Mouse (Mus musculus) liver, embryonic 16.5 days (tissue): ENCODE measurements around the gene Tmem247. TPM values are rescaled to one million over a fixed set of nuclear protein-coding genes. Genes with fewer than 3 reads are reported as not detected.

ENCODE experiments used
- ATAC-seq: fragments of 200-750 bp; cut with Nextera tagmentation; 2 replicates; pipeline ENCODE4 v1.8.0; 2017; ENCODE audit warnings: low read depth, mild to moderate bottlenecking, moderate number of reproducible peaks, moderate library complexity
- H3K27ac ChIP-seq: fragments of 300-500 bp; sonication (generic); 2 replicates; pipeline ENCODE4 v1.5.1; 2014; ENCODE audit warnings: mild to moderate bottlenecking, low read length
- H3K27me3 ChIP-seq: fragments of 300-500 bp; sonication (generic); 2 replicates; pipeline ENCODE4 v1.6.1; 2014; ENCODE audit warnings: low read depth, low read length, mixed read lengths; ENCODE audit not compliant: control insufficient read depth, insufficient read depth
- H3K36me3 ChIP-seq: fragments of 300-500 bp; sonication (generic); 2 replicates; pipeline ENCODE4 v1.6.1; 2014; ENCODE audit warnings: mild to moderate bottlenecking; ENCODE audit not compliant: control insufficient read depth, insufficient read depth
- H3K4me1 ChIP-seq: fragments of 300-500 bp; sonication (generic); 2 replicates; pipeline ENCODE4 v1.6.1; 2014; ENCODE audit warnings: low read depth, low read length, mixed read lengths; ENCODE audit not compliant: control insufficient read depth
- H3K4me2 ChIP-seq: fragments of 300-500 bp; sonication (generic); 2 replicates; pipeline ENCODE4 v1.6.1; 2014; ENCODE audit warnings: low read depth, low read length, mixed read lengths
- H3K4me3 ChIP-seq: fragments of 300-500 bp; sonication (generic); 2 replicates; pipeline ENCODE4 v1.5.1; 2014; ENCODE audit warnings: low read depth, mild to moderate bottlenecking, low read length
- H3K9ac ChIP-seq: fragments of 300-500 bp; sonication (generic); 2 replicates; pipeline ENCODE4 v1.6.1; 2014; ENCODE audit warnings: low read depth, low read length
- H3K9me3 ChIP-seq: fragments of 300-500 bp; sonication (generic); replicated peaks from 2 replicates; pipeline ENCODE4 v1.6.1; 2016; ENCODE audit warnings: low read length; ENCODE audit not compliant: control insufficient read depth
- WGBS: fragments of 180-500 bp; shearing (Covaris S2); extraction: QIAGEN DNeasy Blood & Tissue Kit; methylation state at CpG from one replicate; pipeline ENCODE4 v1.1.7; 2014; ENCODE audit not compliant: insufficient replicate concordance; 5-methylcytosine and 5-hydroxymethylcytosine counted together
- polyA plus RNA-seq: library from polyadenylated mRNA; unstranded; fragments of >200 nt; fragmentation: Nextera tagmentation; extraction: Ambion mirVana; gene quantifications from 2 replicates; pipeline ENCODE4 v1.2.1, GENCODE M21; 2015

Gene Tmem247
- not detected in 2 replicates for polyA plus RNA-seq

DNA sequence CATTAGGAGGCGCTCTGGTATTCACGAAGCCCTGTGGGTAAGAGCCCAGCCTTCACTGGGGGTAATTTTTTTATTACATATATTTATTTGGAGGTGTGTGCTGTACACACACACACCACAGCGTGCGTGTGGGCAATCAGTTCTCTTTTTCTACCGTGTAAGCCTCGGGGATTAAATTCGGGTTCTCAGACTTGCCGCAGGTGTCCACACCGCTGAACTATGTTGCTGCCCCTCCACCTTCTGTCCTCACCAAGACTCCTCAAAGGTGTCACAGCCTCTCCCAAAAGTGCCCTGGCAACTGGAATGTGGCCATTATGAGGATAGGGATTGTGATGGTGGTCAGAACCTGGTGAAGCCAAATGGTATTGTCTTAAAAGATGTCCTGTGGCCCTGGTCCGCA lies at the start of gene Tmem247:
Gene Tmem247, plus strand, starts transcription at position 301 of the 400 bp plus-strand sequence.
- H3K4me3 ChIP-seq, result no peak within 1 kb of the TSS
- no peaks in the 10 kb centered on the region for H3K9me3 ChIP-seq
- ATAC-seq, result no peak
- no peak within 1 kb of the TSS for H3K9ac ChIP-seq
- H3K27me3 ChIP-seq, result no peaks in the 10 kb centered on the region
- H3K4me2 ChIP-seq, result no peak within 1 kb of the TSS
- H3K36me3 ChIP-seq, result no peaks in the 10 kb centered on the region
- no peaks in the 10 kb centered on the region for H3K4me1 ChIP-seq
- H3K27ac ChIP-seq, result no peak within 1 kb of the TSS
- 69% methylated on average over 10 of the region's 10 CpGs for WGBS

DNA sequence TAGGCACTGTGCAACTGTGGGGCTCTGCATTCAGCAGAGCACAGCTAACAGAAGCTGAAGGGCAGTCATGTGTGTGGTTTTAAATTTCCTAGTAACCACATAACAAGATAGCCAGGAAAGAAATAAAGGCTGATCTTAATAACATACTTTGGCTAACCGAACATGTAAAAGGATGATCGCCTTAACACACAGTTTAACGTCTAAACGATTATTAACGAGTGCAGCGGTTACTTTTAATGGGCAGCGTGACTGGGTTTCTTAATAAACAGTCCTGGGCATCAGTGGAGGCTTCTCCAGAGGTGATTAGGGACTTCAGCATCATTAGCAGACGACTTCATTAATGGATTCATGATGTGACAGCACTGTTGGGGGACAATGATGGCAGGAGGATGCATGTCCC lies 46.6 kb upstream of the Tmem247 start:
- Histone ChIP-seq H3K4me3 (no peak overlapping the region), H3K27ac (no peak overlapping the region), H3K27me3 (no peaks in the 10 kb centered on the region), H3K4me2 (no peak overlapping the region), H3K36me3 (no peaks in the 10 kb centered on the region), H3K9me3 (no peaks in the 10 kb centered on the region), H3K4me1 (no peaks in the 10 kb centered on the region), H3K9ac (no peak overlapping the region)
- no peak for ATAC-seq
- 72% methylated on average over 8 of the region's 8 CpGs for WGBS

DNA sequence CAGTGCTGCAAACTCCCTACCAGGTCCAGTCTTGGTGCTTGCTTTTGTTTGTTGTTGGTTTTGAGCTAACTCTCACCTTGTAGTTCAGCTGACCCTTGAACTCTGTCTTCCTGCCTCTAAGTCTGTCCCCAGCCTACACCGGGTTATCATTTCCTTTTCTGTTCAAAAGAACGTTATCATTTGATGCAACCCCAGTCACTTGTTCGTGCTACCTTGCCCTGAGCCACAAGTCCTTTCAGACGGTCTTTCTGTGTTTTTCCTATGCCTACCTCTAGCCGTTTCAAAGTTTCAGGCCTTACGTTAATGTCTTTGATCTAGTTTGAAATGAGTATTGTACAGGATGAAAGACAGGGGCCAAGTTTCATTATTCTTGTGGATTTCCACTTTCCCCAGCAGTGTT lies 44.5 kb upstream of the Tmem247 start:
- 30% methylated on average over 6 of the region's 6 CpGs for WGBS
- H3K4me2 ChIP-seq, result no peak overlapping the region
- no peaks in the 10 kb centered on the region for H3K9me3 ChIP-seq
- ATAC-seq, result no peak
- no peaks in the 10 kb centered on the region for H3K4me1 ChIP-seq
- H3K4me3 ChIP-seq, result no peak overlapping the region
- H3K27ac ChIP-seq, result no peak overlapping the region
- no peak overlapping the region for H3K9ac ChIP-seq
- no peaks in the 10 kb centered on the region for H3K36me3 ChIP-seq
- no peaks in the 10 kb centered on the region for H3K27me3 ChIP-seq

DNA sequence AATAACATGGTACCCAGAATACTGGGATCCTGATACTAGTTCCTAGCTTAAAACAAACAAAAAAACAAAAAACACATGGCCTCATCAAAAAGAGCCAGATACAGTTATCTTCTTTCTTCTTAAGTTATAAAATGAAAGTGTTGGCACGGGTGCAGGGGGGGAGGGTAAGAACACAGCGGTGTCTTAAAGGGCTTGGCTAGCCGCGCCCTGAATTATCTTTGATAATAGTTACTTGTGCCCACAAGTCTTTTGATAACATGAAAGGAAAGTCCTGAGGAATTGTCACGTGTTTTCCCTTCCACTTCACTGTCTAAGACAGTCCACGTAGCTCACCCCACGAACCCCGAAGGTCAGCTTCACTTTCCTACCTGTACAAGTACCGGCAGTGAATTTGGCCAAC lies 40.2 kb upstream of the Tmem247 start:
- H3K4me3 ChIP-seq, result no peak overlapping the region
- H3K9me3 ChIP-seq, result no peaks in the 10 kb centered on the region
- H3K27me3 ChIP-seq, result no peaks in the 10 kb centered on the region
- ATAC-seq, result peak; percentile 39; the same call in 1 of the 2 replicates
- H3K4me1 ChIP-seq, result no peaks in the 10 kb centered on the region
- H3K9ac ChIP-seq, result no peak overlapping the region
- H3K27ac ChIP-seq, result no peak overlapping the region
- no peak overlapping the region for H3K4me2 ChIP-seq
- no peaks in the 10 kb centered on the region for H3K36me3 ChIP-seq
- 50% methylated on average over 9 of the region's 9 CpGs for WGBS

DNA sequence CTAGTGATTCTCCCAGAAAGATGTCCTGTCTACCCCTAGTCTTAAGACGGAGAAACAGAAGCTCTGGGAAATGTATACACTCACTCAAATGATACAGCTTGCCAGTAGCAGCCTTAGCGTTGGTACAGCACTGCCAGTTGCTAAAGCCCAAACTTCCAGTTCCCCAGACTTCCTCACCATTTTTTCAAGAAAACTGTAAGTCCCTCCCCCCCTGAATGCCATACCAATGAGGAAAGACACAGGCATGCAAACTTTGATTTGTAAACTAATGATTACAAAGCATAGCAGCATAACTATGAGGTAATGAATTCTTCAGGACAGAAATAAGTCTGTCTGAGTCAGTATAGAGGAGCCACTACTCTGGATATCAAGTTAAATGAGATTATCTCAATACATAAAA lies 39.4 kb upstream of the Tmem247 start:
- Histone ChIP-seq H3K4me1 (no peaks in the 10 kb centered on the region), H3K9ac (no peak overlapping the region), H3K27me3 (no peaks in the 10 kb centered on the region), H3K4me3 (no peak overlapping the region), H3K27ac (no peak overlapping the region), H3K36me3 (no peaks in the 10 kb centered on the region), H3K4me2 (no peak overlapping the region), H3K9me3 (no peaks in the 10 kb centered on the region)
- no peak for ATAC-seq
- WGBS, result 57% methylated on average over 2 of the region's 2 CpGs

DNA sequence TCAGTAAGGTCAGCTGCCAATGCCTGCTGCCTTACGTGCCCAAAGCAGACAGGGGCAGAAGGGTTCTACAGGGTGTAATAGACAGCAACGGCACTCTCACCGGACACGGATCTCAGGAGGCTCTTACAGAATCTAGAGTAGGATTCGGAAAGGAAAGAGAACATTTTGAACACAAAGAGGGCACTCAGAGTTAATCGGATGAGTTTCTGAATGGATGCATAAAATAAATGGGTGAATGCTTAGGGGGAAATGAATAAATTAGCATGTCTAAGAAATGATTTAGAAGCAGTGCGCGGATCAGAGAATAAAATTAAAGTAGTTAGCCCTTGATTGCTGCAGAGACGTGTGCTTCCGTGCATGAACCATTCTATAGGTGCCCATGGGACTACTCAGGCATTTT lies 37.1 kb upstream of the Tmem247 start:
- H3K27me3 ChIP-seq, result no peaks in the 10 kb centered on the region
- WGBS, result 69% methylated on average over 10 of the region's 10 CpGs
- no peak overlapping the region for H3K4me2 ChIP-seq
- no peak overlapping the region for H3K9ac ChIP-seq
- no peaks in the 10 kb centered on the region for H3K4me1 ChIP-seq
- no peak for ATAC-seq
- H3K4me3 ChIP-seq, result no peak overlapping the region
- H3K9me3 ChIP-seq, result no peaks in the 10 kb centered on the region
- no peaks in the 10 kb centered on the region for H3K36me3 ChIP-seq
- H3K27ac ChIP-seq, result no peak overlapping the region

DNA sequence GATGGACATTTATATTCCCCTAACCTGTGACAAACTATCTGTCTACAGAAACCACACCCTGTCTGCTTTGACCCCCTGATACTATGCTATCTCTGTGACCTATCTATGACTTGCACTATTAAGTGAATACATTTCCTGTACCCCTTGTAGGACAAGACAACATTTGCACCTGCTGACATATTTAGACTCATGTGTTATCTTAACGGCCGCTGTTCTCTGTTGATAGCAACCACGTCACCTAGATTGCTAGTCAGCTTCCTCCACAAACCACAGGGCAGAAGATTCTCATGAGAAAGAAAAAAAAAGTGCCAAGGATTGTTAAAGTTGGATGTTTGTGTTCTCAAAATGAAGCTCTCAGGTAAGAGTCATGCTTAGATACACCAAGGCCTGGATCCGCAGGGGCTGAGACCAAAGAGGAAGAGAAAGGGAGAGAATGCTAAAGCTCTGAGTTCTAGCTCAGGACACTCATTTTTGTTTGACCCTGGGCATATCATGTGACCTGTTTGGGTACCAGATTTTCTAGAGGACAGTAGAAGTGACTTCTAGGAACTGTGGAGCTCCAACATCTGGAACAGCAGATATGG lies 36.6 kb upstream of the Tmem247 start:
- no peaks in the 10 kb centered on the region for H3K27me3 ChIP-seq
- H3K4me2 ChIP-seq, result no peak overlapping the region
- no peak for ATAC-seq
- no peaks in the 10 kb centered on the region for H3K36me3 ChIP-seq
- 32% methylated on average over 4 of the region's 4 CpGs for WGBS
- no peak overlapping the region for H3K27ac ChIP-seq
- no peaks in the 10 kb centered on the region for H3K9me3 ChIP-seq
- no peaks in the 10 kb centered on the region for H3K4me1 ChIP-seq
- no peak overlapping the region for H3K9ac ChIP-seq
- no peak overlapping the region for H3K4me3 ChIP-seq

DNA sequence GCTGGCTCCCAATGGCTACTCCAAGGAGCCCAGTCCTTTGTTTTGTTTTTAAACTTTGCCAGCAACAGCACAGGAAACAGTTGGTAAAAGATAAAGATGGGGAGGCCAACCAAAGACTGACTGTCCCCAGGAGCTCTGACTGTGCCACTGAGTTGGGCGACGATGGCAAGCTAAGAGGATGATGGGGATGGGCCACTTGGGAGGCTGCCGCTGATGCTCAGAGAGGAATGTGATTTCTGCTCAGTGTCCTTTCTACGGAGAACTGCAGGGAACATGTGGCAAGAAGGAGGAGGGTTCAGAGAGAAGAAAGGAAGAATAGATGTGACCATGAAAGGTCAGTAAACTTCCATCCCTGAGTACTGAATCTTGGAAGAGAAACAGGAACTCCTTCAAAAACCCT lies 22.0 kb upstream of the Tmem247 start:
- Histone ChIP-seq H3K4me3 (no peak overlapping the region), H3K36me3 (no peaks in the 10 kb centered on the region), H3K9me3 (no peaks in the 10 kb centered on the region), H3K4me2 (no peak overlapping the region), H3K27ac (no peak overlapping the region), H3K27me3 (no peaks in the 10 kb centered on the region), H3K4me1 (no peaks in the 10 kb centered on the region), H3K9ac (no peak overlapping the region)
- WGBS, result 59% methylated on average over 4 of the region's 4 CpGs
- no peak for ATAC-seq

DNA sequence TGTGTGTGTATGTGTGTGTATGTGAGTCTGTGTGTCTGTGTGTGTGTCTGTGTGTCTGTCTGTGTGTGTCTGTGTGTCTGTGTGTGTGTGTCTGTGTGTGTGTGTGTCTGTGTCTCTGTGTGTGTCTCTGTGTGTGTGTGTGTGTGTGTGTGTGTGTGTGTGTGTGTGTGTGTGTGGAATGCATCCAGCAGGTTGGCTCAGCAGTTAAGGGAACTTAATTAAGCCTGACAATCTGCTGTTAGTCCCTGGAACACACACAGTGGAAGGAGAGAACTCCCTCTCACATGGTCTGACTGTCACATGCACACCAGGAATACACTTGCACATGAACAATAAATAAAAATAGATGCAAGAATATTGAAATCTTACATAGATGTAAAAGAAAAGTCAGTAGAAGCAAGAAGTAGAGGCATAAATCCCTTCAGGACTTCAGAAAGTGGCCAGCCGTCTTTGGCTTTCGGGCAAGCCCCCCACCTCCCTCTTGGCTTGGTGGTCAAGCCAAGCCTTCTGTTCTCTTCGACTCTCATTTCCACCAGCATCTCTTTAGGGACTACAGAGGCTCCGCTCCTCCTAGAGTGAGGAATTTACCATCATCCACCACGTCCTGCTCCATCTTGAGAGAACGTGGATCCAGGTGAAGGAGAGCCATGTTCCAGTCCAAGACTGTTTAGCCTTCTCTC lies 19.5 kb upstream of the Tmem247 start:
- Histone ChIP-seq H3K4me1 (no peaks in the 10 kb centered on the region), H3K27ac (no peak overlapping the region), H3K9me3 (no peaks in the 10 kb centered on the region), H3K9ac (no peak overlapping the region), H3K27me3 (no peaks in the 10 kb centered on the region), H3K4me3 (no peak overlapping the region), H3K4me2 (no peak overlapping the region), H3K36me3 (no peaks in the 10 kb centered on the region)
- 61% methylated on average over 6 of the region's 6 CpGs for WGBS
- ATAC-seq, result no peak
